Comparison of ENCODE assay signal across 23 mouse cellular contexts in genomic region chr11:106817156-106817555, GRCm38 (mm10). TPM values are rescaled to one million over a fixed set of nuclear protein-coding genes. Genes with fewer than 3 reads are reported as not detected.
A peak's percentile ranks its signal among the peaks of the same experiment; 100 is the strongest.
DNase-seq lines count a peak whose midpoint lies in the region; ATAC-seq and TF ChIP-seq lines count a peak whose summit lies in the region.
"Had no signal": no experiment of that assay in that cellular context is flagged by ENCODE, and none has a peak within 500 bp of the region (broad histone marks: within the 10 kb centered on the region; RNA-seq: fewer than 3 reads in every experiment).

No protein-coding gene starts in this region.

- no peaks in the 10 kb centered on the region for H3K27me3 ChIP-seq in forebrain, embryonic 12.5 days
- no peaks in the 10 kb centered on the region for H3K27me3 ChIP-seq in forebrain, postnatal 0 days (ENCODE audit: insufficient read depth, low read length)
- no peaks in the 10 kb centered on the region for H3K27me3 ChIP-seq in hindbrain, embryonic 14.5 days (ENCODE audit: control insufficient read depth, insufficient read depth, low read length)
- no peaks in the 10 kb centered on the region for H3K27me3 ChIP-seq in hindbrain, embryonic 10.5 days (ENCODE audit: insufficient read depth, poor library complexity, severe bottlenecking)
- H3K27me3 ChIP-seq: heart, embryonic 13.5 days; intestine, embryonic 15.5 days; limb, embryonic 13.5 days; lung, embryonic 15.5 days; Patski had no signal

- H3K4me1 ChIP-seq in forebrain, embryonic 12.5 days: peaks cover 5% of the 10 kb centered on the region; the same call in 1 of the 2 replicates
- no peaks in the 10 kb centered on the region; the same call in 1 of the 2 replicates for H3K4me1 ChIP-seq in forebrain, postnatal 0 days (ENCODE audit: insufficient read depth)
- H3K4me1 ChIP-seq in hindbrain, embryonic 14.5 days (replicated peaks; ENCODE audit: control insufficient read depth, insufficient read depth, low read length): peaks cover 13% of the 10 kb centered on the region
- H3K4me1 ChIP-seq in hindbrain, embryonic 10.5 days (replicated peaks): no peaks in the 10 kb centered on the region
- H3K4me1 ChIP-seq: intestine, embryonic 15.5 days had no signal

- peaks cover 76% of the 10 kb centered on the region for H3K36me3 ChIP-seq in forebrain, embryonic 12.5 days (replicated peaks)
- H3K36me3 ChIP-seq in forebrain, postnatal 0 days (ENCODE audit: insufficient read depth): peaks cover 59% of the 10 kb centered on the region
- peaks cover 90% of the 10 kb centered on the region for H3K36me3 ChIP-seq in hindbrain, embryonic 14.5 days (replicated peaks; ENCODE audit: control insufficient read depth, insufficient read depth)
- peaks cover 100% of the 10 kb centered on the region for H3K36me3 ChIP-seq in hindbrain, embryonic 10.5 days

- 0 out of 2 replicates have a peak overlapping the region, but pooled peaks have one; percentile 4 for H3K27ac ChIP-seq in forebrain, embryonic 12.5 days
- no peak overlapping the region for H3K27ac ChIP-seq in forebrain, postnatal 0 days (ENCODE audit: low read depth, low read length)
- H3K27ac ChIP-seq in hindbrain, embryonic 14.5 days: peak overlapping the region; percentile 67; the same call in 1 of the 2 replicates
- H3K27ac ChIP-seq in hindbrain, embryonic 10.5 days: no peak overlapping the region
- H3K27ac ChIP-seq in left cerebral cortex, adult 2 months: peak overlapping the region; percentile 63; the same call in 1 of the 2 replicates
- H3K27ac ChIP-seq: intestine, embryonic 15.5 days; limb, embryonic 13.5 days; lung, embryonic 15.5 days; stomach, postnatal 0 days had no signal

- no peak for DNase-seq in forebrain, postnatal 0 days
- DNase-seq in hindbrain, embryonic 14.5 days (ENCODE audit: low spot score): no peak
- DNase-seq in hindbrain, embryonic 10.5 days (ENCODE audit: low spot score): no peak
- DNase-seq in left cerebral cortex, adult 2 months (ENCODE audit: extremely low spot score in 1 of 2, low spot score in 2 of 2): no peak
- DNase-seq in left cerebral cortex, postnatal 10 days (ENCODE audit: extremely low spot score in 1 of 2, low spot score in 2 of 2): no peak
- peak; percentile 14 for DNase-seq in right cerebral cortex, postnatal 25 days
- no peak for DNase-seq in right cerebral cortex, postnatal 14 days
- DNase-seq: adrenal gland, postnatal 10 days; heart, postnatal 10 days; kidney, adult 2 months; kidney, postnatal 36 days; layer of hippocampus, postnatal 36 days; thymus, adult 18-20 months; thymus, postnatal 25 days had no signal

- intact Hi-C loops in left cerebral cortex, adult 2 months (cut with DNase I): no loop called here
- intact Hi-C loops in left cerebral cortex, postnatal 10 days (cut with DNase I): no loop called here

- 89% methylated on average over 3 of the region's 3 CpGs for WGBS in forebrain, embryonic 12.5 days
- WGBS in forebrain, postnatal 0 days: 63% methylated on average over 3 of the region's 3 CpGs
- WGBS in hindbrain, embryonic 14.5 days: 72% methylated on average over 3 of the region's 3 CpGs
- 91% methylated on average over 3 of the region's 3 CpGs for WGBS in hindbrain, embryonic 10.5 days

- no peak for TF ChIP-seq CTCF in forebrain, postnatal 0 days (IDR thresholded peaks at IDR 0.05; ENCODE audit: low read depth)
- TF ChIP-seq CTCF in left cerebral cortex, adult 2 months (IDR thresholded peaks at IDR 0.05): no peak

- no peaks in the 10 kb centered on the region for H3K9me3 ChIP-seq in forebrain, embryonic 12.5 days
- H3K9me3 ChIP-seq in forebrain, postnatal 0 days (ENCODE audit: low read length): no peaks in the 10 kb centered on the region
- no peaks in the 10 kb centered on the region for H3K9me3 ChIP-seq in hindbrain, embryonic 14.5 days (ENCODE audit: control insufficient read depth, low read length)
- no peaks in the 10 kb centered on the region for H3K9me3 ChIP-seq in hindbrain, embryonic 10.5 days
- H3K9me3 ChIP-seq: heart, embryonic 13.5 days; intestine, embryonic 15.5 days; limb, embryonic 13.5 days; lung, embryonic 15.5 days had no signal

- no peak for ATAC-seq in forebrain, embryonic 12.5 days (ENCODE audit: low FRiP score)
- no peak for ATAC-seq in forebrain, postnatal 0 days
- no peak for ATAC-seq in hindbrain, embryonic 14.5 days (ENCODE audit: low FRiP score)
- ATAC-seq: intestine, embryonic 15.5 days; Patski had no signal

- H3K4me3 ChIP-seq in forebrain, embryonic 12.5 days (replicated peaks): no peak overlapping the region
- no peak overlapping the region for H3K4me3 ChIP-seq in forebrain, postnatal 0 days (ENCODE audit: low read depth, low read length)
- no peak overlapping the region for H3K4me3 ChIP-seq in hindbrain, embryonic 14.5 days (replicated peaks; ENCODE audit: low read length)
- H3K4me3 ChIP-seq in hindbrain, embryonic 10.5 days: no peak overlapping the region
- no peak overlapping the region for H3K4me3 ChIP-seq in left cerebral cortex, adult 2 months
- H3K4me3 ChIP-seq: heart, embryonic 13.5 days; intestine, embryonic 15.5 days; limb, embryonic 13.5 days; lung, embryonic 15.5 days had no signal

- H3K4me2 ChIP-seq in forebrain, embryonic 12.5 days: no peak overlapping the region
- no peak overlapping the region for H3K4me2 ChIP-seq in forebrain, postnatal 0 days (ENCODE audit: low read depth)
- no peak overlapping the region for H3K4me2 ChIP-seq in hindbrain, embryonic 14.5 days (replicated peaks)
- H3K4me2 ChIP-seq: heart, embryonic 13.5 days; intestine, embryonic 15.5 days; limb, embryonic 13.5 days; liver, embryonic 11.5 days; lung, embryonic 15.5 days; midbrain, embryonic 11.5 days had no signal

- no peak overlapping the region for H3K9ac ChIP-seq in forebrain, embryonic 12.5 days
- H3K9ac ChIP-seq in forebrain, postnatal 0 days: no peak overlapping the region
- H3K9ac ChIP-seq in hindbrain, embryonic 14.5 days: no peak overlapping the region
- H3K9ac ChIP-seq: intestine, embryonic 15.5 days; limb, embryonic 13.5 days; lung, embryonic 15.5 days had no signal

RNA-seq across cellular contexts. Expression of gene Cep95, which starts 28.1 kb away (rescaled TPM):
- 25.4 and 27.0 TPM in 2 replicates for polyA plus RNA-seq in forebrain, embryonic 12.5 days (2016; fragmentation: Nextera tagmentation; extraction: Ambion mirVana)
- 13.8 and 15.8 TPM in 2 replicates for total RNA-seq in forebrain, postnatal 0 days (2014; rRNA removed)
- 4.7 and 6.9 TPM in 2 replicates for polyA plus RNA-seq in forebrain, postnatal 0 days (2015; fragmentation: Nextera tagmentation; extraction: Ambion mirVana)
- polyA plus RNA-seq in hindbrain, embryonic 14.5 days (2014; fragmentation: Nextera tagmentation; extraction: Ambion mirVana): 10.8 and 11.4 TPM in 2 replicates
- polyA plus RNA-seq in hindbrain, embryonic 10.5 days (2016; fragmentation: Nextera tagmentation; extraction: Ambion mirVana): 14.8 and 20.2 TPM in 2 replicates
- 10 to 100 TPM; 12.6 to 15.1 TPM for total RNA-seq in left cerebral cortex, adult 2 months (2021)
- 10 to 100 TPM in 1 of 2 experiments, 1 to 10 TPM in 1; 8.7 to 10.3 TPM for total RNA-seq in left cerebral cortex, postnatal 10 days (2021)

RNA-seq across cellular contexts. Expression of gene Ddx5, which starts 28.2 kb away (rescaled TPM):
- 507 and 536 TPM in 2 replicates for polyA plus RNA-seq in forebrain, embryonic 12.5 days (2016; fragmentation: Nextera tagmentation; extraction: Ambion mirVana)
- total RNA-seq in forebrain, postnatal 0 days (2014; rRNA removed): 462 and 530 TPM in 2 replicates
- polyA plus RNA-seq in forebrain, postnatal 0 days (2015; fragmentation: Nextera tagmentation; extraction: Ambion mirVana): 274 and 306 TPM in 2 replicates
- 417 and 429 TPM in 2 replicates for polyA plus RNA-seq in hindbrain, embryonic 14.5 days (2014; fragmentation: Nextera tagmentation; extraction: Ambion mirVana)
- polyA plus RNA-seq in hindbrain, embryonic 10.5 days (2016; fragmentation: Nextera tagmentation; extraction: Ambion mirVana): 285 and 301 TPM in 2 replicates
- 100 to 1,000 TPM; 652 to 679 TPM for total RNA-seq in left cerebral cortex, adult 2 months (2021)
- 100 to 1,000 TPM; 607 to 644 TPM for total RNA-seq in left cerebral cortex, postnatal 10 days (2021)

RNA-seq across cellular contexts. Expression of gene Polg2, which starts 37.8 kb away (rescaled TPM):
- 10.3 and 10.4 TPM in 2 replicates for polyA plus RNA-seq in forebrain, embryonic 12.5 days (2016; fragmentation: Nextera tagmentation; extraction: Ambion mirVana)
- 9.5 and 10.5 TPM in 2 replicates for total RNA-seq in forebrain, postnatal 0 days (2014; rRNA removed)
- polyA plus RNA-seq in forebrain, postnatal 0 days (2015; fragmentation: Nextera tagmentation; extraction: Ambion mirVana): 10.0 and 11.3 TPM in 2 replicates
- 8.6 and 9.7 TPM in 2 replicates for polyA plus RNA-seq in hindbrain, embryonic 14.5 days (2014; fragmentation: Nextera tagmentation; extraction: Ambion mirVana)
- 8.1 and 10.1 TPM in 2 replicates for polyA plus RNA-seq in hindbrain, embryonic 10.5 days (2016; fragmentation: Nextera tagmentation; extraction: Ambion mirVana)
- 1 to 10 TPM; 3.2 to 4.2 TPM for total RNA-seq in left cerebral cortex, adult 2 months (2021)
- 1 to 10 TPM; 4.1 to 4.6 TPM for total RNA-seq in left cerebral cortex, postnatal 10 days (2021)

Comparison
In these comparisons a context has a peak if more than half of its experiments do, and no peak if none do; other contexts are left out.
1. H3K27ac ChIP-seq: peak in forebrain, embryonic 12.5 days (single experiment), hindbrain, embryonic 14.5 days (single experiment) and left cerebral cortex, adult 2 months (single experiment); none in forebrain, postnatal 0 days (single experiment) and hindbrain, embryonic 10.5 days (single experiment).